Mouse (Mus musculus) liver, embryonic 18 days (tissue): ENCODE results near the gene Ppp1r3f. TPM values are rescaled to one million over a fixed set of nuclear protein-coding genes. Genes with fewer than 3 reads are reported as not detected.

Experiments
- polyA plus RNA-seq: library from polyadenylated mRNA; depleted of rRNA; stranded (reverse); fragments of >200 nt; gene quantifications from 2 replicates; pipeline ENCODE4 v1.2.3, GENCODE M21; 2012; rRNA removed

Ppp1r3f gene
- polyA plus RNA-seq, result 0.46 and 0.56 TPM in 2 replicates

GRCm38 (mm10) chrX:7574087-7574884 lies at the start of gene Ppp1r3f:
TSS of gene Ppp1r3f (minus strand) at chrX:7574283.

GRCm38 (mm10) chrX:7606783-7607182 lies 32.7 kb upstream of the Ppp1r3f start, which contains the start of gene Cacna1f:
TSS of gene Cacna1f (plus strand) at chrX:7607083.

GRCm38 (mm10) chrX:7604879-7605574 lies 30.9 kb upstream of the Ppp1r3f start, which contains the start of gene Ccdc22:
TSS of gene Ccdc22 (minus strand) at chrX:7605517.

GRCm38 (mm10) chrX:7573176-7574086 lies 652 bp downstream of the Ppp1r3f start, which contains the start of gene Foxp3:
TSS of gene Foxp3 (plus strand) at chrX:7573644.

Other genes with a start within 250 kb of the Ppp1r3f start
- 0.16 and 0.20 TPM in 2 replicates for gene Usp27x, start 198.5 kb downstream of the Ppp1r3f start, polyA plus RNA-seq
- gene Foxp3, start 639 bp downstream of the Ppp1r3f start, polyA plus RNA-seq, result not detected in 2 replicates
- 6.9 and 7.6 TPM in 2 replicates for gene Ccdc22, start 31.2 kb upstream of the Ppp1r3f start, polyA plus RNA-seq
- gene Cacna1f, start 32.8 kb upstream of the Ppp1r3f start, polyA plus RNA-seq, result 0.05 and 0.06 TPM in 2 replicates
- gene Syp, start 64.2 kb upstream of the Ppp1r3f start, polyA plus RNA-seq, result 0.23 and 0.28 TPM in 2 replicates
- gene Prickle3, start 83.0 kb upstream of the Ppp1r3f start, polyA plus RNA-seq, result 2.9 and 3.9 TPM in 2 replicates
- gene Plp2, start 97.1 kb upstream of the Ppp1r3f start, polyA plus RNA-seq, result 37.9 and 40.3 TPM in 2 replicates
- gene Magix, start 107.0 kb upstream of the Ppp1r3f start, polyA plus RNA-seq, result 0.44 and 0.87 TPM in 2 replicates
- 6.4 and 6.9 TPM in 2 replicates for gene Gpkow, start 122.8 kb upstream of the Ppp1r3f start, polyA plus RNA-seq
- 19.9 and 21.9 TPM in 2 replicates for gene Wdr45, start 140.1 kb upstream of the Ppp1r3f start, polyA plus RNA-seq
- gene Gm45208, start 148.0 kb upstream of the Ppp1r3f start, polyA plus RNA-seq, result 0.05 TPM in 1 of 2 replicates, not detected in the other
- 3.3 and 4.0 TPM in 2 replicates for gene Praf2, start 154.2 kb upstream of the Ppp1r3f start, polyA plus RNA-seq
- gene Ccdc120, start 176.6 kb upstream of the Ppp1r3f start, polyA plus RNA-seq, result 2.8 and 3.8 TPM in 2 replicates
- 5.0 and 5.3 TPM in 2 replicates for gene Tfe3, start 188.3 kb upstream of the Ppp1r3f start, polyA plus RNA-seq
- gene Gripap1, start 215.5 kb upstream of the Ppp1r3f start, polyA plus RNA-seq, result 24.9 and 29.9 TPM in 2 replicates
- 0.28 and 0.29 TPM in 2 replicates for gene Kcnd1, start 248.0 kb upstream of the Ppp1r3f start, polyA plus RNA-seq